Mouse (Mus musculus) cerebellum, adult 2 months (tissue): ENCODE measurements at regions not wholly inside any gene's neighbourhood (a gene's known extent, or its start where the extent isn't known, plus 50 kb on each side); places are given as distances from the start of the nearest gene placed in this dataset.
A peak's percentile ranks its signal among the peaks of the same experiment; 100 is the strongest.

ENCODE experiments used
- DNase-seq, 2 experiments: peaks; one replicate each; pipeline ENCODE4 v3.0.0; 2021
- H3K27ac ChIP-seq: fragments of 200-500 bp; 2 replicates; pipeline ENCODE4 v1.5.1; 2012; ENCODE audit warnings: low read length, control low read depth, inconsistent platforms; ENCODE audit not compliant: insufficient read depth
- H3K27me3 ChIP-seq: fragments of 200-500 bp; 2 replicates; pipeline ENCODE4 v1.6.1; 2012; ENCODE audit warnings: inconsistent platforms, mild to moderate bottlenecking, low read length, moderate library complexity; ENCODE audit not compliant: control insufficient read depth, insufficient read depth
- H3K4me1 ChIP-seq: fragments of 200-500 bp; 2 replicates; pipeline ENCODE4 v1.6.1; 2011; ENCODE audit warnings: low read length; ENCODE audit not compliant: control insufficient read depth, insufficient read depth
- H3K4me3 ChIP-seq: fragments of 200-500 bp; replicated peaks from 2 replicates; pipeline ENCODE3; 2011; ENCODE audit warnings: mild to moderate bottlenecking, low read depth, low read length, control low read depth; ENCODE audit not compliant: insufficient read depth
- CTCF ChIP-seq: fragments of 200-500 bp; IDR thresholded peaks from 2 replicates; pipeline ENCODE4 v1.5.1; 2011; ENCODE audit warnings: low read depth, mild to moderate bottlenecking, control low read depth, low read length, moderate library complexity, borderline replicate concordance; ENCODE audit not compliant: insufficient read depth
- POLR2A ChIP-seq: fragments of 200-500 bp; IDR thresholded peaks from 2 replicates; pipeline ENCODE4 v1.6.1; 2011; ENCODE audit warnings: low read length, control low read depth, borderline replicate concordance; ENCODE audit not compliant: insufficient read depth
- WGBS: fragments of 180-500 bp; shearing (Covaris S2); methylation state at CpG from one replicate; pipeline ENCODE4 v1.1.7; 2018; 5-methylcytosine and 5-hydroxymethylcytosine counted together

DNA sequence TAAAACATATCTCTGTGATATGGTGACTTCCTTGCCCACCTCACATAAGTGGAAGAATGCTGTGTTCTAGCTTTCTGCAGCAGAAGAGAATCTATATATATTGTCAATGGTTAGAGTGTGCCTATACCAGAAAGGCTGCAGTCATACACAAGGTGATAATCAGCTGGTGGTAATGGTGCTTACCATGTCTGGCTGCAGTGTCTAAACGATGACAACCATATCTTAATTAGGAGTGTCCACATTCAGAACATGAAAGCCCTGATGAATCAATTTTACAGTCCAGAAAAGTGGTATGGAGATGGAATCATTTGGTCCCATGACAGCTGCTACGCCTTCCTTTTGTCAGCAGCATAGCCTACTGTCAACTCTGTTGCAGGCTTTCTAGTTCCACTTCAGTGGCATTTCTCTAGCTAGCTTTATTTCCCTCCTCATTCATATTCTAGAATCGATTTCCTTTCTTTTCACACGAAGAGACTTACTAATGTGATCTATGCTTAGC is 484.2 kb downstream of the Gm21750 start:
- TF ChIP-seq CTCF = no peak
- TF ChIP-seq POLR2A = no peak
- Histone ChIP-seq H3K4me3 (no peak overlapping the region), H3K27ac (no peak overlapping the region), H3K27me3 (no peaks in the 10 kb centered on the region), H3K4me1 (no peaks in the 10 kb centered on the region)
- DNase-seq = no peak
- WGBS = 23% methylated on average over 4 of the region's 4 CpGs

DNA sequence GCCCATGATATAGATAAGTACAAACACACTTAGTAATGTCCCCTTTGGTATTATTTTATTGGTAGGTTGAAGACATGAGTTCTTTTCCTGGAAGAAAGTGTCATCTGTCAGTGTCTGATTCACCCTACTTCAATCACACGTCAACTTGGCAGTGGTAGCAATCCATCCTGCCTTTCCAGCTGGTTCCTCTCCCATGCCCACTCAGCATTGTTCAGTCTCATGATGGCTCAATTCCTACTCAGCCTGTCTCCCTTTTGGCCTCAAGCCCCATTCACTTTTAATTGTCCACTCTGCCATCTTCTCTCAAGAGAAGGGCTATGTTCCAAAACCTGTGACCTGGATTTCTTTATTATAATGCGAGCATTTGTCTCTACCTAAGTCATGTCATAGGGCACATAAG is 474.4 kb upstream of the Htr2a start:
- WGBS = 7% methylated on average over 2 of the region's 2 CpGs
- no peaks in the 10 kb centered on the region for H3K27me3 ChIP-seq
- TF ChIP-seq CTCF (no peak), POLR2A (no peak)
- no peak overlapping the region for H3K4me3 ChIP-seq
- DNase-seq = peak in 1 of 2 experiments; percentile 1
- H3K4me1 ChIP-seq = no peaks in the 10 kb centered on the region
- no peak overlapping the region for H3K27ac ChIP-seq

DNA sequence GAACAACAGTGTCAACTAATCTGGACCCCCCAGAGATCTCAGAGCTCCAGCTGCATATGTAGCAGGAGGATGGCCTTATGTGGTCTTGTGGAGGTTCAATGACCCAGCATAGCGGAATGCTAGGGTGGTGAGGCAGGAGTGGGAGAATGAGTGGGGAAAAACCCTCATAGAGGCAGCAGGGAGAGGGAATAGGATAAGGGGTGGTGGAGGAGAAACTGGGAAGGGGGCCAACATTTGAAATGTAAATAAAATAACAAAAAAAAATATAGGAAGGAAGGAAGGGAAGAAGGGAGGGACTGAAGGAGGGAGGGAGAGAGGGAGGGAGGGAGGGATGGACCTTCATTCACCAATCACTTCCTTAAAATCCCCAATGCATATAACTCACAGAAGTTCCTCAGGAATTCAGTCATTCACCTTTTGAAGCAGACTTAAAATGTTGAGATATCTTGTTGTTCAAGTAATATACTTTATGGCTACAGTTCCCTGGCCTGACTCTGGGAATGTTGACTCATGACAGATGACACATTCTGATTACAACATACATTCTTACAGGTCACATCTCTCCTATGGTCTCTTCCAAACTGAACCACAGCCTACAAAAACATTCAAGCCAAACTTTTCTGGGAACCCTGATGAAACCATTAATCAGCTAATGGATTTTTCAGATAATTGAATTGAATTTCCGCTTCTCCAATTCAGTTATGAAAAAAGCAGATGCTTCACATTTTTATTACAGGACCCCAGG is 471.3 kb upstream of the Htr2a start:
- 86% methylated on average over 2 of the region's 2 CpGs for whole genome bisulfite sequencing
- TF ChIP-seq POLR2A (no peak), CTCF (no peak)
- Histone ChIP-seq H3K27me3 (no peaks in the 10 kb centered on the region), H3K4me3 (no peak overlapping the region), H3K27ac (no peak overlapping the region), H3K4me1 (no peaks in the 10 kb centered on the region)
- DNase-seq = no peak

DNA sequence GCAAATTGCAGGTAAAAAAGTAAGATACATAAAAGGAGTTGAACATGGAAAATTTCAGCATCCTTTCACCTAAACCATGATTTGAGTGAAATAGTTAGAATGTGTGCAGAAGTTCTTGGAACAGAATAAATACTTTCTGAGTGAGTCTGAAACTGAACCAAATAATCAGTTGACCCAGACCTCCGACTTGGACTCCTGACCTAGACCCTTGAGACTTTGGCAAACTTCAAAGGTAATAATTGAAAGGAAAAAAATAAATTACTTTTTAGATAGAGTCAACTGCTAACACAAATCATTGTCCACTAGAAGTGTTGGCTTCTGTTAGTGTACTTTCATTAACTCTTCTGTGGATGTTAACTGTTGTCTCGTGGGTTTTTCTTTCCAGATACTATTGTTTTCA is 460.6 kb upstream of the Htr2a start:
- Histone ChIP-seq H3K27ac (no peak overlapping the region), H3K4me1 (no peaks in the 10 kb centered on the region), H3K27me3 (no peaks in the 10 kb centered on the region; the same call in 1 of the 2 replicates), H3K4me3 (no peak overlapping the region)
- no peak for DNase-seq
- TF ChIP-seq CTCF = no peak
- TF ChIP-seq POLR2A = no peak
- 81% methylated on average over 2 of the region's 2 CpGs for WGBS

DNA sequence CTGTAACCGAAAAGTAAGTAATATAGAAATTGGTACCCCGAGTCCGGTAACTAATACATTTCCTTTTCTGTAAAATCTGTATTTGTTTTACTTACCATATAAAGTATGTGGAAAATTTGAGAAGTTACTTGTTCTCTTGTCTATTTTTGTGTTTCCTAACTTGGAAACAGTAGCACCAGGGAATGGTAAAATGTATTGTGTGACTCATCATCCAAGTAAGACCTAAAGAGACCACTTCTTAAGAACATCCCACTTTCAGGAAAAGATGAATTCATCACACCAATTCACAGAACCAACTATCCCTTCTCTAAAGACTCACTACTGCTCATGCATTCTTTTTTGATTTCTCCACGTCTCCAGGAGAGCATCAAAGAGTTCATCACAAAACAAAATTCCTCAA is 457.6 kb upstream of the Htr2a start:
- Histone ChIP-seq H3K4me1 (no peaks in the 10 kb centered on the region), H3K27me3 (no peaks in the 10 kb centered on the region; the same call in 1 of the 2 replicates), H3K27ac (no peak overlapping the region), H3K4me3 (no peak overlapping the region)
- 89% methylated on average over 4 of the region's 4 CpGs for WGBS
- no peak for DNase-seq
- no peak for TF ChIP-seq CTCF

DNA sequence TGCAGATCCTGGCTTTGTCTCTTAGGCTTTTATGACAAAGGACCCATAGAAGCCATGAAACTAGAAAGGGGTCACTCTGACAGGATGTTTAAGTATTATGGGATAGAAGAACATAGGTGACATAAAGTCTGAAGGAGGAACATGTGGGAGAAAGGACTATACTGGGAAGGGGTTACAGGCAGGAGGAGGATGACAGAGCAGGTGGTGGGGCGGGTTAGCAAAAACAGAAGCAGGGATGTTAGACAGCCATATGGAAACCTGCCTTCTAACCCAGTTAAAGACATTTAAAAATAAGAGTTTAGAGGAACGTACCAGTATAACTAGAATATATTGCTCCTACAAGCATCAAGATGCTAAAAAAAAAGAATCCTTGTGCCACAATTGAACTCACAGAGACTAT is 438.9 kb upstream of the Htr2a start:
- 91% methylated on average over 2 of the region's 2 CpGs for WGBS

DNA sequence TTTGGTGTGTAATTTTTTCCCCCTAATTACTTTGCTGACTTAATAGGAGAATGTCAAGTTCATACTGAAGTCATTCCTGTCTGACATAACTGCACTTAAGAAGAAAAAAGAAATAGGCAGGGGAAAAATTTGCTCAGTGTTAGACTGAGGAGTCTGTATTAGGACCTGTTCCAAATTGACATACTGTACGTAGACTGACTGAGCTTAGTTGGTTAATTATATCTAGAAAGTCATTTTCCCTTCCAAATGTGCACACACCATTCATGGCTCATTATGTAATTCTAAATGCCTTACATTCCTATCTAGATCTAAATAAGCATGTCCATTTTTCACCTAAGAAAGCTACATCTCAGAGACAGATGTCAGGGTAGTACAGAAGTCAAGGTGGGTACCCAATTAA is 435.6 kb upstream of the Htr2a start:
- WGBS = 29% methylated on average over 1 of the region's 1 CpGs
- no peak overlapping the region for H3K27ac ChIP-seq
- DNase-seq = no peak

More for the DNA sequence above, 438.9 kb upstream of the Htr2a start:
- Histone ChIP-seq H3K4me3 (no peak overlapping the region), H3K27me3 (no peaks in the 10 kb centered on the region), H3K4me1 (no peaks in the 10 kb centered on the region), H3K27ac (no peak overlapping the region)
- no peak for DNase-seq
- TF ChIP-seq CTCF (no peak), POLR2A (no peak)

DNA sequence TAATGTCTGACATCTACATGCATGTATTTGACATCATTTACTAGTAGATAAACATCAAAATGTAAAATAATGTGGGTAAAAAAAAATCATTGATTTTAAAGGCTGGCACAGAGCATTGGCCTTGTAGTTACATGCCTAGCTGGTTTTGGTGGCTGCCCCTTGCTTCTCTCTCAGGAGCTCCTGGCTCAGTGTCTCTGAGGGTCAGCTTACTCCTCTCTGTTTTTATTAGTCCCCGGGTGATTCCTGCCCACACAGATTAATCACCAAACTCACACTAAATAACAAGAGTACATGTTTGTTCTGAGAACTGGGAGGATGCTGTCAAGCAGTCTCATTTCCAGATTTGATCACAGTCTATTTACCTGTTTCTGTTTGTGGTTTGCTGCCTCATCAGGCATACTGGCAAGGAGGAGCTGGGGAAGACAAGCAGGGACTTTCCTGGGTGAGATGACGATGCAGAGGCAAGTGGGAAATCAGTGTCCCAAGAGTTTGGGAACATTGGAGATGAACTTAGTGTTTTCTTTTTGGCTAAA is 422.7 kb upstream of the Htr2a start:
- no peak for DNase-seq
- Histone ChIP-seq H3K4me1 (no peaks in the 10 kb centered on the region), H3K27ac (no peak overlapping the region), H3K4me3 (no peak overlapping the region), H3K27me3 (no peaks in the 10 kb centered on the region)
- 81% methylated on average over 2 of the region's 2 CpGs for WGBS
- TF ChIP-seq POLR2A (no peak), CTCF (no peak)

More for the DNA sequence above, 435.6 kb upstream of the Htr2a start:
- Histone ChIP-seq H3K4me1 (no peaks in the 10 kb centered on the region), H3K27me3 (no peaks in the 10 kb centered on the region), H3K4me3 (no peak overlapping the region)
- TF ChIP-seq CTCF = no peak
- no peak for TF ChIP-seq POLR2A
